In the genomic region with DNA sequence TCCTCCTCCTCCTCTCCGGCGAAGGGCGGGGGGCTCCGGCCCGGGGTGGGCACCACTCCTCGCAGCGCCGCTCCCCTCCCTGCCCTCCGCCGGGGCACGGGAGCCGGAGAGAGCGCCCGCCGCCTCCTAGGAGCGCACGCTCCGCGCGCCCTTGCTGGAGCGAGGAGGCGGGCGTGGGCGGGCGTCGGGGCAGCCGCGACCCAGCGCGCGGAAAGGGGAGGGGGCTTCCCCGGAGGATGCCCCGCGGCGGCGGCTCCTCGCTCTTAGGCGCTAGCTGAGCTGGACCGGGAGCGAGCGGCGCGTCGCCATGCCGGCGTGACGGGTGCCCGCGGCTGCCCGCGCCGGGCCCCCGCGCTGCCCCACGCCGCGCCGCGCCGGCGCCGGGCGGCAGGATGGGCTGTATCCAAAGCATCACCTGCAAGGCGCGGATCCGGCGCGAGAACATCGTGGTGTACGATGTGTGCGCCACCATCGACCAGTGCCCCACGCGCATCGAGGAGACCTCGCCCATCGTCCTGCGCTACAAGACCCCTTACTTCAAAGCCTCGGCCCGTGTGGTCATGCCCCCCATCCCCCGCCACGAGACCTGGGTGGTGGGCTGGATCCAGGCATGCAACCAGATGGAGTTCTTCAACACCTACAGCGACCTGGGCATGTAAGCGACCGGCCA, we compare ENCODE assay signal across 8 mouse cellular contexts. TPM values are rescaled to one million over a fixed set of nuclear protein-coding genes. Genes with fewer than 3 reads are reported as not detected.
DNase-seq lines count a peak whose midpoint lies in the region; ATAC-seq and TF ChIP-seq lines count a peak whose summit lies in the region.

A gene (plus strand): TSS at position 244 of the 670 bp plus-strand sequence.

- TF ChIP-seq POLR2A in spleen, adult 2 months (IDR thresholded peaks at IDR 0.05; ENCODE audit: low read depth, low read length), result no peak
- no peak for TF ChIP-seq POLR2A in small intestine, adult 2 months (IDR thresholded peaks at IDR 0.05; ENCODE audit: low read depth, low read length)

- H3K4me1 ChIP-seq in spleen, adult 2 months (ENCODE audit: control insufficient read depth, insufficient read depth, insufficient read length), result peaks cover 6% of the 10 kb centered on the region; the same call in 1 of the 2 replicates
- H3K4me1 ChIP-seq in heart, embryonic 13.5 days, result peaks cover 15% of the 10 kb centered on the region
- no peaks in the 10 kb centered on the region for H3K4me1 ChIP-seq in small intestine, adult 2 months (ENCODE audit: control insufficient read depth, insufficient read depth, insufficient read length, low read length)

- ATAC-seq in heart, embryonic 13.5 days (ENCODE audit: extremely low read depth, insufficient number of reproducible peaks, low FRiP score, low TSS enrichment), result 0 out of 2 replicates have a peak, but pooled peaks have one; percentile 7

- H3K4me2 ChIP-seq in heart, embryonic 13.5 days, result peak within 1 kb of the TSS; percentile 96

- H3K27me3 ChIP-seq in spleen, adult 2 months (ENCODE audit: control insufficient read depth, insufficient read depth, low read length), result peaks cover 11% of the 10 kb centered on the region; the same call in 1 of the 2 replicates
- H3K27me3 ChIP-seq in heart, embryonic 13.5 days (replicated peaks), result peaks cover 49% of the 10 kb centered on the region
- peaks cover 8% of the 10 kb centered on the region for H3K27me3 ChIP-seq in small intestine, adult 2 months (ENCODE audit: control insufficient read depth, insufficient read depth, low read length)

- H3K9ac ChIP-seq in heart, embryonic 13.5 days, result peak within 1 kb of the TSS; percentile 87

- 1% methylated on average over 79 of the region's 85 CpGs for WGBS in spleen, adult 2 months
- WGBS in heart, embryonic 13.5 days, result under 1% methylated on average over 58 of the region's 85 CpGs
- WGBS in small intestine, adult 2 months, result 2% methylated on average over 75 of the region's 85 CpGs

- no peak within 1 kb of the TSS for H3K27ac ChIP-seq in spleen, adult 2 months (ENCODE audit: insufficient read depth, low read length)
- H3K27ac ChIP-seq in heart, embryonic 13.5 days (replicated peaks), result no peak within 1 kb of the TSS; the same call in 1 of the 2 replicates
- no peak within 1 kb of the TSS for H3K27ac ChIP-seq in small intestine, adult 2 months (ENCODE audit: insufficient read depth, low read depth, low read length)

- TF ChIP-seq CTCF in spleen, adult 2 months (IDR thresholded peaks at IDR 0.05; ENCODE audit: extremely low read depth, insufficient read depth, insufficient read length, insufficient replicate concordance), result no peak
- no peak for TF ChIP-seq CTCF in small intestine, adult 2 months (IDR thresholded peaks at IDR 0.05; ENCODE audit: extremely low read depth, insufficient read length, insufficient replicate concordance, low read depth, low read length)

- H3K9me3 ChIP-seq in heart, embryonic 13.5 days, result no peaks in the 10 kb centered on the region

- H3K36me3 ChIP-seq in spleen, adult 2 months (ENCODE audit: control insufficient read depth, insufficient read depth, low read length), result no peaks in the 10 kb centered on the region
- no peaks in the 10 kb centered on the region for H3K36me3 ChIP-seq in heart, embryonic 13.5 days
- no peaks in the 10 kb centered on the region for H3K36me3 ChIP-seq in small intestine, adult 2 months (ENCODE audit: control insufficient read depth, insufficient read depth, low read length)

- H3K4me3 ChIP-seq in spleen, adult 2 months (ENCODE audit: extremely low read depth, insufficient read depth, insufficient read length), result peak within 1 kb of the TSS; percentile 77
- H3K4me3 ChIP-seq in heart, embryonic 13.5 days, result peak within 1 kb of the TSS; percentile 81
- H3K4me3 ChIP-seq in small intestine, adult 2 months (ENCODE audit: low read depth, low read length), result peak within 1 kb of the TSS; percentile 73

- no peak for DNase-seq in spleen, adult 2 months (ENCODE audit: low read depth in 1 of 2, low spot score in 2 of 2)
- DNase-seq in spleen, adult 12 weeks (ENCODE audit: low spot score), result no peak
- DNase-seq in cerebellum, postnatal 36 days, result peak; percentile 58 to 60
- peak; percentile 23 to 26 for DNase-seq in layer of hippocampus, adult 8-10 months (ENCODE audit: low spot score in 2 of 2)
- DNase-seq in lung, postnatal 14 days, result peak; percentile 26
- no peak for DNase-seq in yolk sac, embryonic 10.5 days (ENCODE audit: low spot score)

RNA-seq across cellular contexts. Expression of the gene that starts here (rescaled TPM):
- polyA plus RNA-seq in spleen, adult 2 months (2012; rRNA removed), result 0.72 and 1.0 TPM in 2 replicates
- 0.17 and 0.63 TPM in 2 replicates for polyA plus RNA-seq in heart, embryonic 13.5 days (2015; fragmentation: Nextera tagmentation; extraction: Ambion mirVana)
- total RNA-seq in layer of hippocampus, adult 8-10 months (2022), result 10 to 100 TPM; 21.8 to 27.5 (median 23.6) TPM
- 0.32 and 0.55 TPM in 2 replicates for polyA plus RNA-seq in small intestine, adult 2 months (2012; rRNA removed)

Comparison
In these comparisons a context has a peak if more than half of its experiments do, and no peak if none do; other contexts are left out.
1. Peak in ATAC-seq, H3K4me3 ChIP-seq, H3K9ac ChIP-seq and H3K4me2 ChIP-seq in heart, embryonic 13.5 days; RNA of the gene not detected or under 1 TPM.
2. DNase-seq: peak in cerebellum, postnatal 36 days (2 of 2), layer of hippocampus, adult 8-10 months (2 of 2) and lung, postnatal 14 days (single experiment); none in spleen, adult 2 months (0 of 2), spleen, adult 12 weeks (single experiment) and yolk sac, embryonic 10.5 days (single experiment).
3. Peak in every context shown above with its lines, with median percentiles within 50 percentile points of each other: H3K4me3 ChIP-seq.